Mouse (Mus musculus) cerebellum, adult (tissue): Measurements from ENCODE around the gene Cacna2d4.

Source experiments
- ATAC-seq: cut with Nextera tagmentation; 2 replicates; pipeline ENCODE4 v1.9.2; 2017; ENCODE audit warnings: mild to moderate bottlenecking, moderate library complexity, mixed read lengths; ENCODE audit not compliant: insufficient number of reproducible peaks, low FRiP score, low TSS enrichment

Gene Cacna2d4

GRCm38 (mm10) chr6:119219237-119219870, 17.0 kb upstream of the Cacna2d4 start:
- no peak; the same call in 1 of the 2 replicates for ATAC-seq

- ATAC-seq = peak; percentile 45; the same call in 1 of the 2 replicates
Measured at GRCm38 (mm10) chr6:119220297-119220696, 16.0 kb upstream of the Cacna2d4 start.

GRCm38 (mm10) chr6:119224451-119225195, 11.7 kb upstream of the Cacna2d4 start:
- ATAC-seq = no peak

- ATAC-seq = no peak
Measured at GRCm38 (mm10) chr6:119225226-119225625, 11.1 kb upstream of the Cacna2d4 start.

GRCm38 (mm10) chr6:119225731-119226130, 10.6 kb upstream of the Cacna2d4 start:
- no peak for ATAC-seq

GRCm38 (mm10) chr6:119227001-119227400, 9.3 kb upstream of the Cacna2d4 start:
- no peak for ATAC-seq

GRCm38 (mm10) chr6:119228861-119229603, 7.3 kb upstream of the Cacna2d4 start:
- ATAC-seq = no peak

GRCm38 (mm10) chr6:119233066-119233465, 3.3 kb upstream of the Cacna2d4 start:
- ATAC-seq = no peak

GRCm38 (mm10) chr6:119235441-119235840, 885 bp upstream of the Cacna2d4 start:
- no peak for ATAC-seq

GRCm38 (mm10) chr6:119237427-119237989, 1.2 kb downstream of the Cacna2d4 start:
- ATAC-seq = peak; percentile 71

- peak; percentile 13; the same call in 1 of the 2 replicates for ATAC-seq
Measured at GRCm38 (mm10) chr6:119239341-119240005, 3.1 kb downstream of the Cacna2d4 start.

GRCm38 (mm10) chr6:119240256-119240655, 3.9 kb downstream of the Cacna2d4 start:
- ATAC-seq = no peak

GRCm38 (mm10) chr6:119240871-119241705, 4.8 kb downstream of the Cacna2d4 start:
- no peak for ATAC-seq

- ATAC-seq = no peak
Measured at GRCm38 (mm10) chr6:119246082-119246481, 9.8 kb downstream of the Cacna2d4 start.

GRCm38 (mm10) chr6:119248578-119248977, 12.3 kb downstream of the Cacna2d4 start:
- no peak for ATAC-seq

GRCm38 (mm10) chr6:119249726-119250125, 13.4 kb downstream of the Cacna2d4 start:
- no peak for ATAC-seq

- no peak for ATAC-seq
Measured at GRCm38 (mm10) chr6:119251704-119252103, 15.4 kb downstream of the Cacna2d4 start.

GRCm38 (mm10) chr6:119276713-119277112, 40.4 kb downstream of the Cacna2d4 start:
- ATAC-seq = no peak

GRCm38 (mm10) chr6:119280761-119281160, 44.4 kb downstream of the Cacna2d4 start:
- peak; percentile 58; the same call in 1 of the 2 replicates for ATAC-seq
